Mouse (Mus musculus) urinary bladder, postnatal 14 days (tissue): Measurements from ENCODE around the gene Krt8.
"Not testable (repeated sequence)": the region's sequence is repeated elsewhere in the genome, so short reads cannot be mapped to it uniquely, and the experiment has no call there.

Experiments used
- DNase-seq: peaks from one replicate; pipeline ENCODE4 v3.0.0; 2021; ENCODE audit warnings: low spot score

The Krt8 gene

GRCm38 (mm10) chr15:102007097-102008069 is 3.1 kb upstream of the Krt8 start:
- no peak for DNase-seq

DNA sequence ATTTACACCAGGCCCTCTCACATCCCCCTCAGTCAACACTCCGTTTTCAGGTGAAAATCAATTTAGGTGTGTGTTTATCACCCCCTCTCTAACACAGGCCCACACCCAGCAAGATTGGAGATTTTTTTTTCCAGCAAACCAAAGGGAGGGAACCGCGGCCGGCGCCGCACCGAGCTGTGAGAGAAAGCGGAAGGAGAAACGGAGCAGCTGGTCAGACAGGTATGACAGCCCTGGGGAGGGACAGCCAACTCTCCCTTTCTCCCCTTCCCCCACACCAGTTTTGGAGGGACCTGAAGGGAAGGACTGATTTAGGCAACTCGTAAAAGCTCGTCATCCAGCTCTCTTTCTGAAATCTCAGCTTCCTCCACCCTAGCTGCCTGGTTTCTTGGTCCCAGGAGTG is 2.0 kb upstream of the Krt8 start:
- DNase-seq: peak; percentile 87

DNA sequence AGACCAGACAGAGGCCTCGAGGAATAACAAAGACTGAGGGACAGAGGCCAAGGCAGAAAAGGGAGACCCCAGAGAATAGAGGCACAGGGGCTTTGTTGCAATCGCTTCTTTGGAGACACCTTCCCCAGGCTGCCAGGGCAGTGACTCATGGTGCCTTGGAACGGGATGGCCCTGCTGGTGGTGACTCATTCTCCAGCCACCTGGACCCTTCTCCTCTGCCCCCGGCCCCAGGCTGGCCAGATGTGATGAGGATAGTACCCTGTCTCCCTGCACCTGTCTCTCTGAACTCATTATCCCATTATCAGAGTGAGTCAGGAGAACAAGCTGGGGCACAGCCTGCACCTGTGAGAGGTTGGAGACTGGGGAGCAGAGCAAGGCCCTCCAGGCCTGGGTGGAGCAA is 1.0 kb upstream of the Krt8 start:
- peak; percentile 59 for DNase-seq

DNA sequence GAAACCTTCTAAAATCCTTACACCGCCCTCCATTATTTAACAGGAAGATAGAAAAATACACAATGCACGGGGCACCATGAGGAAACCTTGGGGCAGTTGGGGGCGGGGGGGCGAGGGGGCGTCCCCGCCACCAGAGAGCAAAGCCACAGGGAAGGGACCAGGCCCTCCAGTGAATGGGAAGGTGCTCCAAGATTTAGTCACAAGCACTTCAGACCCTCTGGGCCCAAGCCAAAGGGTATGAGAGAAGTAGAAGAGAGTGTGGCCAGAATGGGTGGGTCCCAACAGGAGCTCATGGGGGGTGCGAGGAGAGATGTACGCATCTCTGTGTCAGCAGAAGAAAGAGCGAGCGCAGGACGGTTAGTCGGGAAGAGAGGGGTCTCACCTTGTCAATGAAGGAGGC is 766 bp downstream of the Krt8 start:
- DNase-seq: peak; percentile 16

- peak; percentile 79 for DNase-seq
Observed at GRCm38 (mm10) chr15:102002646-102003488, 1.4 kb downstream of the Krt8 start.

GRCm38 (mm10) chr15:101999676-102000335 is 4.5 kb downstream of the Krt8 start:
- DNase-seq: no peak

DNA sequence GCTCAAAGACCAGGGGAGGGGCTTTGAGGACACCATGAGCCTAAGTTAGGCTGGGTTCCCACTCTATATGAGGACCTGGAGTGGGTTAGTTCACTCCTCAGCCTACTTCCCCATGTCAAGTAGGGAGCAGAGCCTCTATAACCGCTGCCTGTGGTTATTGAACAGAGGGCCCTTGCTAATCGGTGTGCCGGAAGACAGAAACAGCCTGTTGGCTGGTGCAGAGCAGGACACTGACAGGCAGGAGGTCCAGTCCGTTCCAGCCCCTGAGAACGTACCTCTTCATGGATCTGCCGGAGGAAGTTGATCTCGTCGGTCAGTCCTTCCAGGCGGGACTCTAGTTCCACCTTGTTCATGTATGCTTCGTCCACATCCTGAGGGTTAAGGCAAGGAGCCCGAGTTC is 5.1 kb downstream of the Krt8 start:
- no peak for DNase-seq

DNA sequence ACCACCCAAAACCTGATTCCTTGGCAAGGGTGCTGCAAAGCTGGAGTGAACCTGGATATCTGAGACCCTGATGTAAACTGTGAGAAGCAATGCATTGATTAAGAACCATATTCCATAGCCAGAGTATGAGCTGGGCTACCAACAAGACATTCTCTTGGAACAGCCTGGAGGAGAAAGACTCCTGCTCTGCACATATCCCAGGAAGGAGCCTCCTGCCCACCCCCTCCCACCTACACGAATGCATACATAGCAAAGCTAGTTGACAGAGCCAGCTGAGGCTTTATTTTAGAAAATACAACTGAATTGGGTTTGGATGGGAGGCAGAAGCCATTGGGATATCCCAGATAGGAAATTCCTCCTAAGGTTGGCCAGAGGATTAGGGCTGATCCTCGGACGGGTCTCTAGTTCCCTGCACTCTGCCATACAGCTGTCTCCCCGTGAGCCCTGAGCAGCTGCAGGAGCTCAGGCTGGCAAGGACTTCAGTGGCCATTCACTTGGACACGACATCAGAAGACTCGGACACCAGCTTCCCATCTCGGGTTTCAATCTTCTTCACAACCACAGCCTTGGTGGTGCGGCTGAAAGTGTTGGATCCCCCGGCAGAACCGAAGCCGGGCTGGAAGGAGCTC is 7.7 kb downstream of the Krt8 start:
- DNase-seq: not testable (repeated sequence)

GRCm38 (mm10) chr15:101995484-101996236 is 8.6 kb downstream of the Krt8 start:
- DNase-seq: no peak

- DNase-seq: no peak
Observed at GRCm38 (mm10) chr15:101994365-101994764, 9.9 kb downstream of the Krt8 start.

- DNase-seq: no peak
Observed at GRCm38 (mm10) chr15:101990946-101991345, 13.3 kb downstream of the Krt8 start.

DNA sequence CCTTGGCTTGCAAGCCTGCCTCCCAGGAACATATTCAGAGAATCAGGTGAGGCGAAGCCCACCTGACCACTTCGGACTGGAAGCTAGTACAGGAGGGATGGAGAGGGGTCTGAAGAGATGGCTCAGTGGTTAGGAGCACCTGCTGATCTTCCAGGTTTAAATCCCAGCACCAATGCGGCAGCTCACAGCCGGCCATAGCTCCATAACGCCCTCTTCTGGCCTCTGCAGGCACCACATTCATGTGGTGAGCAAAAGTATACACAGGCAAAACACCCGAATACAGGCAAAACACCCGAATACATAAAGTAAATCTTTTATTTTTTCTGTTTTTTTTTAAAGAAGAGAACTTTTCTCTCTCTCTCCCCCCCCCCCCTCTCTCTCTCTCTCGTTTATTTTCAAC is 15.6 kb downstream of the Krt8 start:
- DNase-seq: no peak

DNA sequence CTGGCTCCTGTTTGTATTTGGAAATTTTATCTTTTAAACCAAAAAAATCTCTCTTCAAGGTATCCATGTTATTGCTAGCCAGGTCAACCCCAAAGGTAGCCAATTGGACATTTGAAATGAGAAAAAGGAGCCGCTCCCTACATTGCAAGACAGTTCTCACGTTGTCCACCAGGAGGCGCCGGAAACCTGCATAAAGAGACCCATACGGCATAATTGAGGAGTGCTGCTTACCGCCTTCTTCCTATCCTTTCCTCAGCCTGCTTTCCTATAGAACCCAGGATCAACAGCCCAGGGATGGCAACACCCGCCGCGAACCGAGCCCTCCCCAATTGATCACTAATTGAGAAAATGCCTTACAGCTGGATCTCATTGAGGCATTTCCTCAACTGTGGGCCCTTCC is 16.2 kb downstream of the Krt8 start:
- peak; percentile 87 for DNase-seq

DNA sequence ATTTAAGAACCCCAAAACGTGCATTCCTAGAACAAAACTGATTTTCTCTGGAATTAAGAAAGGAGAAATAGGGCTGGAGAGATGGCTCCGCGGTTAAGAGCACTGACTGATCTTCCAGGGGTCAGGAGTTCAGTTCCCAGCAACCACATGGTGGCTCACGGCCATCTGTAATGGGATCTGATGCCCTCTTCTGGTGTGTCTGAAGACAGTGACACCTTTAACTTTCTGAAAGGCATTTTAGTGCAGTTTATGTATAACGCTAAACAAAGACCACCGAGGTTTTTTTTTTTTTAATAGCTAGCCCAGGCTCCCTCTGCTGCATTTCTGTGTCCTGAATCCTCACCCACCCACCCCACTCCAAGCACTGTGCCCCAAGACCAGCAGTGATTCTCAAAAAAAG is 19.5 kb downstream of the Krt8 start:
- DNase-seq: no peak

GRCm38 (mm10) chr15:101983949-101984601 is 20.2 kb downstream of the Krt8 start:
- peak; percentile 94 for DNase-seq

DNA sequence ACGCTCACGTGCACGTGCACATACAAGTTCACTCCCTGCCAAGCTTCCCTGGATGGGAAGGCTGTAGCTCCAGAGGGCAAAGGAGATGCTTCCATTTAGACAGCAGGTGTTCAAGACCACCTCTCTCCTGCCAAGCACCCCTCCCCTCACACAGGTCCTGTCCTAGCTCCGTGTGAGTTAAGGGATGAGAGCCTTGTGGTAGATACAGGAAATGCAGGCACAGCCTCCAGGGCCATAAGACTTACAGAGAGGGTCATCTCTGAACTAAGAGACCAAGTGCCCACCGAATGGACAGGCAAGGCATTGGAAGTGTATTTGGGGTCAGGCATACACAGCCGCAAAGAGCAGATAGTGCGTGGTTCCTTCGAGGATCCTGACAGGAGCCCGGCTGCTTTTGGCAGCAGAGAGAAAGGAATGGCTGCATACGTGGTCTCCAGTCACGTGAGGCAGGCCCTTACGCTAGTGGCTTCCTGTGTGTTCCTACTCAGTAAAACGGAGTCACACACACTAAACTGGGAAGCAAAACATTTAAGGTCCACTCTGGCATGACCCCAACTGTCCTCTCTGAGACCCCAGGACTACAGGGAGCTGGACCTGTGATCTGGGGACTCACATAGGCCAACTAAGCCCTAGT is 20.9 kb downstream of the Krt8 start:
- DNase-seq: no peak

- peak; percentile 91 for DNase-seq
Observed at GRCm38 (mm10) chr15:101980849-101981248, 23.4 kb downstream of the Krt8 start.

GRCm38 (mm10) chr15:101977043-101977726 is 27.1 kb downstream of the Krt8 start:
- DNase-seq: peak; percentile 97

DNA sequence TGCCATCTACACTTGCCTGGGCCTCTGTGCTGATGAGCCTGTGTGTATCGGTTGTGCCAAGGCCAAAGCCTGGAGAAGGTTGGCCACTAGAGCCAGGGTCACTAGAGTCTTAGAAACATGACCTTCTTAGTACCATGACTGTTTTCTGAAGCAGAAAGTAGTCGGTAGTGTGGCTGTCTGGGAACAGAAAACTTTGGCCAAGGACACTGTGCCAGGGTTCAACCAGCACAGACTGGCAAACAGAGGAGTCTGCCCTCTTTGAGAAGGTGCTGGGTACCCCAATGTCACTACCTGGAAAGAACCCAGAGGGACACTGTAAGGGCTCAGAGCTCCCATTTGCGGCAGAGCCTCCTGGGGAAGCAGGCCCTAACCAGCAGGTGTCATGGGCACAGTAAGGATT is 27.6 kb downstream of the Krt8 start:
- no peak for DNase-seq
